Mouse (Mus musculus) liver, embryonic 14 days (tissue): ENCODE measurements around the gene Gpr162. TPM values are rescaled to one million over a fixed set of nuclear protein-coding genes. Genes with fewer than 3 reads are reported as not detected.

Experiments used
- polyA plus RNA-seq: library from polyadenylated mRNA; depleted of rRNA; stranded (reverse); fragments of >200 nt; gene quantifications from 2 replicates; pipeline ENCODE4 v1.2.3, GENCODE M21; 2012; rRNA removed

Gene Gpr162
- 0.03 and 0.08 TPM in 2 replicates for polyA plus RNA-seq

DNA sequence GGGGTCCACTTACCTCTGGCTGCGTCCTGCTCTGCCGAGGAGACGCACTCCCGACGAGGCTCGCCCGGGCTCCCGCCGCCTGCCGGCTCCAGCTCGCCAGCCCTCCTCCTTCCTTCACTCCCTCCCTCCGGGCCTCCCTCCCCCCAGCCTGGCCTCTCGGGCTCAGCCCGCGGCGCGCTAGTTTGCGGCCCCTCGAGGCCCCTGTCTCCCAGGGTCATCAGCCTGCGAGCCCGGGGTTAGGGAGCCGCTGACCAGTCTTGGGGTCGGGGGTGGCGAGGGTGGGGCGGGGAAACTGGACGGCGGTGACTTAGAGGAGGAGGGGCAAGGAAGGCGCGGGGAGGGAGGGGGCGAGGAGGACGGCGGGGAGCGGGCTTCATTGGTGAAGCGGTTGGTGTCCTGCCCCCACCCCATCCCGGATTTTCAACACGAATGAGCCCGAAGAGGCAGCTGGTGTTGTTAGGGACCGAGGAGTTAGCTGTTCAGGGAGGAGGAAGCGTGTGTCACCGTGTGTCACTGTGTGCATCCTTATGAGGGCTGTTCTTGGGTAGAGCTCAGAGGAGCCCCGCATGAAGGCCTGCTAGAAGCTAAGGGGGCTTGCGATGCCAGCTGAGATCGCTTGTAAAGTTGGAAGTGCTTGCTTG is at the start of gene Gpr162:
Gpr162 (minus strand) TSS at position 326 of the 641 bp plus-strand sequence.

GRCm38 (mm10) chr6:124911533-124912218 is 47.9 kb upstream of the Gpr162 start, which contains the start of gene Lag3:
Gene Lag3, minus strand, starts transcription at chr6:124911705.

DNA sequence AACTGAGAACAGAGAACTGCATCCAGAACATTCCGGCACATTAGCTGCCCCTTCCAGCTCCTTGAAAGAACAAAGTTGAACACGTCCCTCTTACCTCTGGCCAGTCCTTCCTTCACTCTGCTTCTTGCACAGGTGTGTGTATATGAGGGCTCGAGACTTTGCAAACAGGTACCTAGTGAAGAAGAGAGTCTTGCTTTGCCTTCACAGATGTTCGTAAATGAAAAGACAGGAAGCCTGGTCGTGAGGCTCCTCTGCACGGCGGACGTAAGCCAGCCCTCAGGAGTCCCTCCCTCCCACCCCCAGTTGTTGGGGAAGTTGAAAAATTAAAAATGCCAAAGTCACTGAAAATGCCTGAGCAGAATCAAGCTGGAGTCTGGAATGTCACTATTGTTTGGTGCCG is 24.2 kb upstream of the Gpr162 start, which contains the start of gene Cd4:
Cd4 (minus strand) TSS at position 236 of the 400 bp plus-strand sequence.

DNA sequence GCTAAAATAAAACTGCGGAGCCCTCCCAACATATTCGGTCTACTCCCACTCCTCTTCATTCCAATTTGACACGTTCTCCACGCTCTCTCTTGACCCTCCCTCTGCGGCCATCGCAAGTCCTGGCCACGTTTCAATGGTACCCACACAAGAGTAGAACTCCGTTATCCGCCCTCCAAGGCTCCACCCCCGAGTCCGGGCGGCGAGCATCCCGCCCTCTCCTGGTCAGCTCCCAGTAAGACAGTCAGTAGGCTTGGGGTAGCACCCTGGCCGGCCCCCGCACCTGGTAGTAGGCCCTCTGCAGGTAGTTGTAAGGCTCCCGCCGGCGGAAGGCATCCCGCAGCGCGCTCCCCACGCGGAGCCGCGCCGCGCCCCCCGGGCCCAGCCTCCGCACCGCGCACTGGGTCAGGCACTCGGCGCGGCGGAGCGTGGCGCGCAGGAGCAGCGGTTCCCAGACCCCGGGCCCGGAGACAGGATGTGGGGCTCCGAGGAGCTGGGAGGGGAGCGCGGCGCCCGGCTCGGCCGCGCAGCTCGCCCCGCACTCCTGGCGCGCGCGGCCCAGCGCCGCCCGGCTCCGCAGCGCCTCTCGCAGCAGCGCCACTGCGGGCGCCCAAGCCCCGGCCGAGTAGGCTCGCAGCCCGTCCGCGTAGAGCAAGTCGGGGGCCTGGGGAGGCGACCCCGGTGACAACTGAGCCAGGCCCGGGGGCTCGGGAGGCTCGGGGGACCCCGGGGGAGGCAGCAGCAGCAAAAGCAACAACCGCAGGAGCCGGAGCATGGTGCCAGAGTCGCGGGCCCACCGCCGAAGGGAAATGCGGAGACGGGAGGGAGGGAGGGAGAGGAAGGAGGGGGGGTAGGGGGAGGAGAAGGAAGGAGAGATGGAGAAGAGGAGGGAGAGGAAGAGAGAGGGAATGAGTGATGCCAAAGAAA is 6.6 kb downstream of the Gpr162 start, which contains the start of gene P3h3:
P3h3 (minus strand) TSS at position 837 of the 924 bp plus-strand sequence.

GRCm38 (mm10) chr6:124840241-124841167 is 23.3 kb downstream of the Gpr162 start, which contains the start of gene Gnb3:
Gene Gnb3, minus strand, starts transcription at chr6:124840275.

DNA sequence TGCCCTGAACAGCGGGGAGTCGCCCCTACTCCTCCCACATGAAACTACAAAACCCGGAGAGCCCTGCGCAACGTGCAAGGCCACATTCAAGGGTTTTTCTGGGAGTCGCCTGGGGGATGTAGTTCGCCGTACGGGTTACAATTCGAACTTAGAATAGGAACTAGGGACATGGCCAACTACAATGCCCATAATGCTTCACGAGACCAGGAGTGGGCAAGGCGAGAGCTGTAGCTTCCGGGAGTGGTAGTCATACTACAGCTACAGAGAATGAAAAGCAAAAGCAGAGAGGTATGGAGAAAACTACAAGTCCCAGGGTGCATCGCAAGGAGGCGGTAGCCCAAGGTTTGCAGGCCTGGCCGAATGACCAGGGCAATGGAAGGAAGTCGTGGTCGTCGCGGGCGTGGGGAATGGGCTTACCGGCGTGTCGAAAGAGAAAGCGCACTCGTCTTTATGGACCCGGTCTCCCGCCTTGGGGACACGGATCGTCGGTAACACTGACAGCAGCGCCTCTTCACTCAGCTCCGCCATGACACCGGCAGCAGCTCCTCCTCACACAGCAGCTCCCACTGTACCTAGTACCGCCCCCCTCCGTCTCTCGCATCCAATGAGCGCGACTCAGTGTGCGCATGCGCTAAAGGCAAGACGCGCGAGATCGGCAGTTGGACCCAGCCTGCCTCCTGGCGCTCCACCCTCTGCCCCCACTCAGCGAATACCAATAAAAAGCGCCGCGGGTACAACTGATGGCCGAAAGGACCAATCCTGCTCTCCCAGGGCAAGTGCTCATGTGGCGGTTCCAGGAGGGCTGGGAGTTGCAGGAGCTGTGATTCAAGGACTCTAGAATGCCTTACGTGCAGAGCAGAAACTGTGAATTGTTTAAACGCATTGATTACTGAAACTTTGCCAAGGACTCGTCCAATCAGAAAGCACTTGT is 34.6 kb downstream of the Gpr162 start, which contains the start of the genes Usp5 and Cdca3:
Usp5 (minus strand) TSS at position 617 of the 931 bp plus-strand sequence.
Cdca3 (plus strand) TSS at position 680 of the 931 bp plus-strand sequence.

DNA sequence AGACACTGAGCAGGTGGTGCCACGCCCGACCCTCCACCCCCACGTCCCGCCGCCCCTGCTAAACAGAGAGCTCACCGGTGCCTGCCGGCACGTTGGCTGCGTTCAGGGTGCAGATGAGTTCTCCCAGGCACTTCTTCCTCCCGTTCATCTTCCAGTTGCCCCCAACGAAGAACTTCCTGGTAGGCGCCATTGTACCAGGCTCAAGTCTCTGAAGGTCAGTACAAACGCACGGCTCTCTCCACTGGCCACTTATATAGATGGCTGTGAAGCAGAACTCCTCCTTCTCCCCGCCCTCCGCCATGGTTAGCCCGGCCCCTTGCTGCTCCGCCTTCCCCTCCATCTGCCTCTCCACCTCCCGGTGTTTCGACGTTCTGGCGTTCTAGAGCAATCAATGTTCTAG is 49.9 kb downstream of the Gpr162 start, which contains the start of gene Tpi1:
Tpi1 (minus strand) TSS at position 364 of the 400 bp plus-strand sequence.

Other genes with a start within 250 kb of the Gpr162 start
- gene C1s2, start 227.9 kb downstream of the Gpr162 start, polyA plus RNA-seq = 0.01 and 0.02 TPM in 2 replicates
- 57.0 and 65.6 TPM in 2 replicates for gene Lpcat3, start 201.0 kb downstream of the Gpr162 start, polyA plus RNA-seq
- 106 and 121 TPM in 2 replicates for gene Emg1, start 151.8 kb downstream of the Gpr162 start, polyA plus RNA-seq
- gene Phb2, start 151.6 kb downstream of the Gpr162 start, polyA plus RNA-seq = 117 and 139 TPM in 2 replicates
- gene Ptpn6, start 125.3 kb downstream of the Gpr162 start, polyA plus RNA-seq = 16.4 and 20.0 TPM in 2 replicates
- 40.8 and 45.6 TPM in 2 replicates for gene Grcc10, start 122.6 kb downstream of the Gpr162 start, polyA plus RNA-seq
- not detected in 2 replicates for gene Gm45234, start 108.0 kb downstream of the Gpr162 start, polyA plus RNA-seq
- 2.4 and 3.2 TPM in 2 replicates for gene Atn1, start 107.5 kb downstream of the Gpr162 start, polyA plus RNA-seq
- 0.25 and 0.46 TPM in 2 replicates for gene Eno2, start 94.3 kb downstream of the Gpr162 start, polyA plus RNA-seq
- gene Lrrc23, start 84.3 kb downstream of the Gpr162 start, polyA plus RNA-seq = 0.06 TPM in 1 of 2 replicates, not detected in the other
- gene Spsb2, start 55.3 kb downstream of the Gpr162 start, polyA plus RNA-seq = 4.4 and 5.3 TPM in 2 replicates
- gene Tpi1, start 49.7 kb downstream of the Gpr162 start, polyA plus RNA-seq = 274 and 318 TPM in 2 replicates
- gene Usp5, start 34.5 kb downstream of the Gpr162 start, polyA plus RNA-seq = 26.5 and 29.8 TPM in 2 replicates
- 120 and 156 TPM in 2 replicates for gene Cdca3, start 34.4 kb downstream of the Gpr162 start, polyA plus RNA-seq
- 0.09 TPM in 1 of 2 replicates, not detected in the other for gene Gnb3, start 23.7 kb downstream of the Gpr162 start, polyA plus RNA-seq
- gene P3h3, start 6.2 kb downstream of the Gpr162 start, polyA plus RNA-seq = 2.9 and 4.2 TPM in 2 replicates
- gene Cd4, start 24.2 kb upstream of the Gpr162 start, polyA plus RNA-seq = 0.05 and 0.08 TPM in 2 replicates
- 0.09 and 0.11 TPM in 2 replicates for gene Lag3, start 47.7 kb upstream of the Gpr162 start, polyA plus RNA-seq
- 107 and 113 TPM in 2 replicates for gene Ptms, start 56.1 kb upstream of the Gpr162 start, polyA plus RNA-seq
- gene Mlf2, start 67.4 kb upstream of the Gpr162 start, polyA plus RNA-seq = 79.5 and 83.4 TPM in 2 replicates
- 48.8 and 56.1 TPM in 2 replicates for gene Cops7a, start 101.6 kb upstream of the Gpr162 start, polyA plus RNA-seq
- 0.03 TPM in 2 replicates for gene Pianp, start 132.7 kb upstream of the Gpr162 start, polyA plus RNA-seq
- gene Zfp384, start 145.2 kb upstream of the Gpr162 start, polyA plus RNA-seq = 18.1 and 21.6 TPM in 2 replicates
- 16.7 and 18.7 TPM in 2 replicates for gene Ing4, start 175.8 kb upstream of the Gpr162 start, polyA plus RNA-seq
- gene Acrbp, start 185.7 kb upstream of the Gpr162 start, polyA plus RNA-seq = 2.5 and 3.8 TPM in 2 replicates
- gene Lpar5, start 203.9 kb upstream of the Gpr162 start, polyA plus RNA-seq = 1.1 and 1.9 TPM in 2 replicates
- gene Chd4, start 232.0 kb upstream of the Gpr162 start, polyA plus RNA-seq = 24.7 and 28.3 TPM in 2 replicates